Mouse (Mus musculus): ENCODE measurements around the gene Tns1.

DNA sequence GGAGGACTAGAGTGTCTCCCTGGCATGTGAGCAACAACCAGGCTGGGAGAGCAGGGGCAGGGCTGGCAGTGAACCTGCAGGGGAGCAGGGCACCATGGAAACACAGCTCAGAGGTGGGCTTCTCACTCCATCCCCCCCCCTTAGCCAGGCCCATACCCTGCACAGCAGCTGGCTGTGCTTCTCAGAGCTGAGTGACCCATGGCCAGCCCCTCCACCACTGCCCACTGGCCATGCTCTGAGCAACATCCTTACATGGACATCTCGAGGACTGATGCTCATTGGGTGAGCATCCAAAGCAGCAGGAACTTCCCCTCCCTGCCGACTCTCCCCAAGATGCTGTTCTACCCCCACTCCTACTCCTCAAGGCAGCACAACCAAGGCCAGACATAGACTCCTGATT, 72.9 kb downstream of the Tns1 start:
- TF ChIP-seq CTCF (IDR thresholded peaks at IDR 0.05), result no peak
- no peak for TF ChIP-seq POLR2A (IDR thresholded peaks at IDR 0.05; ENCODE audit: insufficient read depth, low read depth, low read length)
- no peak for TF ChIP-seq EP300 (IDR thresholded peaks at IDR 0.05; ENCODE audit: insufficient read depth, low read depth, low read length)

Data from heart, adult 2 months (tissue).